Mouse (Mus musculus): ENCODE results near the gene 1500011B03Rik.

GRCm38 (mm10) chr5:114795653-114796052 is 27.6 kb downstream of the 1500011B03Rik start:
- no peak for TF ChIP-seq GATA1 (IDR thresholded peaks at IDR 0.05; ENCODE audit: borderline replicate concordance, low read length)
- no peak for TF ChIP-seq FLI1 (IDR thresholded peaks at IDR 0.05; ENCODE audit: low read length)
